Mouse (Mus musculus): ENCODE data around the gene Trpc4ap. TPM values are rescaled to one million over a fixed set of nuclear protein-coding genes. Genes with fewer than 3 reads are reported as not detected.
A peak's percentile ranks its signal among the peaks of the same experiment; 100 is the strongest.

Gene Trpc4ap
- polyA plus RNA-seq, 1 experiment from 2014 or later, result 102 TPM

DNA sequence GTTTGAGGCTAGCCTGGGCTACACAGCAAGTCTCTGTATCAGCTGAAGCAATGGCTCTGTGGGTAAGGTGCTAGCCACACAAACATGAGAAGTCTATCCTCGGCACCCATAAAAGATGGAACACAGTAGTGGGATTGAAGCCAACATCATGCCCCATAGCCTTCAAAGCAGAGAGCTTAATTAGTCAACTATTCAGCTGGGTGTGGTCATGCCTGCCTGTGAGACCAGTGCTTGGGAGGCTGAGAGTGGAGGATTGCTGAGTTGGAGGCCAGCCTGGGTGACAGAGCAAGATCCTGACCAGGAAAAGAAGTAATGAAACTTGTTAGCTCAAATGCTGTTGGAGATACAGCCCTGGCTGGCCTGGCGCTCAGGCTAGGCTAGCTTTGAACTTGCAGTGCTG, 101.3 kb downstream of the Trpc4ap start:
- no peak for ATAC-seq (replicated peaks; ENCODE audit: low FRiP score, low read depth)
- H3K4me2 ChIP-seq (ENCODE audit: low read length), result peak overlapping the region; percentile 55; the same call in 1 of the 2 replicates

DNA sequence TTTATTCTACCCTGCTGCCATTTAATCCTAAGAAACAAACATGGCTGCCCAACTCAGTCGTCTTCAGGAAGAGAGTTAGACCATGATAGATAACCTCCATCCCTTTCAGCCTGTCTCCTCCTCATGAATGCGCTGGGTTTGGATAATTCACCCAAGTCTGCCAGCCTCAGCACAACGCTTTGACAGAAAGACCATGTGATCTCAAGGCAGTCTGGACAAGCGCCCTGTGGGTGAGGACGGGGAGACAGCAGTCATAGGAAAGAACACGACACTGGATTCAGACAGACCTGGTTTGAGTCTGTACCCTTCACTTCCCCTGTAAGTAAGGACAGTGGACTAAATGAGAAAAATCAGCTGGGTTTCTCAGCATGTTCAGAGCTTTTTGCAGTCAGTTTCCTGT, 102.7 kb downstream of the Trpc4ap start:
- no peaks in the 10 kb centered on the region for H3K36me3 ChIP-seq (ENCODE audit: insufficient read depth, low read length)
- 72% methylated on average over 6 of the region's 6 CpGs for WGBS
- ATAC-seq (replicated peaks; ENCODE audit: low FRiP score, low read depth), result no peak

More for the DNA sequence above, 101.3 kb downstream of the Trpc4ap start:
- H3K4me1 ChIP-seq (replicated peaks; ENCODE audit: insufficient read depth, low read length), result peaks cover 4% of the 10 kb centered on the region; the same call in 1 of the 2 replicates
- DNase-seq (ENCODE audit: low spot score), result no peak
- whole genome bisulfite sequencing, result 86% methylated on average over 2 of the region's 2 CpGs
- H3K27ac ChIP-seq, result 0 out of 2 replicates have a peak overlapping the region, but pooled peaks have one; percentile 89
- H3K36me3 ChIP-seq (ENCODE audit: insufficient read depth, low read length), result no peaks in the 10 kb centered on the region
- no peak overlapping the region for H3K9ac ChIP-seq (ENCODE audit: low read depth, low read length)
- TF ChIP-seq CTCF (IDR thresholded peaks at IDR 0.05; ENCODE audit: low read depth), result no peak
- no peaks in the 10 kb centered on the region for H3K9me3 ChIP-seq (replicated peaks; ENCODE audit: low read length)
- H3K27me3 ChIP-seq (ENCODE audit: insufficient read depth, low read length), result no peaks in the 10 kb centered on the region
- no peak overlapping the region for H3K4me3 ChIP-seq (replicated peaks; ENCODE audit: low read depth, low read length)

DNA sequence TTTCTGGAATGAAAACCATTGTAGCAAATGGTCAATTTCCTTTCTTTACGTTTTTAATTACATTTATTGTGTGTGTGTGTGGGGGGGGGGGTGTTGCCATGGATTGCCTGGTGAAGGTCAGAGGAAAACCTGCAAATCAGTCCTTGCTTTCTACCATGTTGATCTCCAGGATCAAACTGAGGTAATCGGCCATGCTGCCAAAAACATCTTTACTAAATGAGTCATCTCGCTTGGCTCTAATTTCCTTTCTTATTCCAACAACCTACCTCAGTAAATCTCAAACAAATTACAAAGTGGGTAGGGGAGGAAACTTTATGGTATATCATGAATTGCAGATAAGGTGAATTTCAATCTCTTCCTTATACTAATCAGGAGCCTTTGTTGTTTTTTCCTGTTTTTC, 104.0 kb downstream of the Trpc4ap start:
- Histone ChIP-seq H3K36me3 (ENCODE audit: insufficient read depth, low read length) (no peaks in the 10 kb centered on the region), H3K9me3 (replicated peaks; ENCODE audit: low read length) (no peaks in the 10 kb centered on the region), H3K4me3 (replicated peaks; ENCODE audit: low read depth, low read length) (no peak overlapping the region), H3K4me2 (ENCODE audit: low read length) (no peak overlapping the region), H3K27me3 (ENCODE audit: insufficient read depth, low read length) (no peaks in the 10 kb centered on the region), H3K4me1 (replicated peaks; ENCODE audit: insufficient read depth, low read length) (peaks cover 4% of the 10 kb centered on the region; the same call in 1 of the 2 replicates), H3K27ac (no peak overlapping the region), H3K9ac (ENCODE audit: low read depth, low read length) (no peak overlapping the region)
- no peak for DNase-seq (ENCODE audit: low spot score)
- TF ChIP-seq CTCF (IDR thresholded peaks at IDR 0.05; ENCODE audit: low read depth), result no peak
- WGBS, result 69% methylated on average over 3 of the region's 3 CpGs
- no peak for ATAC-seq (replicated peaks; ENCODE audit: low FRiP score, low read depth)

More for the DNA sequence above, 102.7 kb downstream of the Trpc4ap start:
- Histone ChIP-seq H3K4me3 (replicated peaks; ENCODE audit: low read depth, low read length) (no peak overlapping the region), H3K9me3 (replicated peaks; ENCODE audit: low read length) (no peaks in the 10 kb centered on the region), H3K9ac (ENCODE audit: low read depth, low read length) (no peak overlapping the region), H3K4me1 (replicated peaks; ENCODE audit: insufficient read depth, low read length) (peaks cover 4% of the 10 kb centered on the region; the same call in 1 of the 2 replicates), H3K4me2 (ENCODE audit: low read length) (no peak overlapping the region), H3K27ac (no peak overlapping the region), H3K27me3 (ENCODE audit: insufficient read depth, low read length) (no peaks in the 10 kb centered on the region)
- no peak for DNase-seq (ENCODE audit: low spot score)
- no peak for TF ChIP-seq CTCF (IDR thresholded peaks at IDR 0.05; ENCODE audit: low read depth)

DNA sequence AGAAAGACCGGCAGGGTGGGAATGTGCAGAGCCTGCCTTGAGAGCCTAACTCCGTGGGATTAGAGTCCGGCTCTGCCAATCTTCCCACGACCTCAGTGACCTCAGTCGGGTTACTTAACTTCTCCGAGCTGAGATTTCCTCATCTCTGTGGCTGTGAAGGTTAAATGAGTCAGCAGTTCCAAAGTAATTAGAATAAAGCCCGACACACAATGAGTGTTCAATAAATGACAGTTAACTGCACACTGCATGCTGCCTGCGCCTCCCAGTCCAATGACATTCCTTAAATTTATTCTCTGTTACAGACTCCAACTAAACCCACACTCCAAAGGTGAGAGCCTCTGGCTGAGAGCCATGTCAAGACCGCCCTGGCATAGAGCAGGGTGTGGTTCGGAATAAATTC, 106.7 kb downstream of the Trpc4ap start:
- Histone ChIP-seq H3K27ac (peak overlapping the region; percentile 50; the same call in 1 of the 2 replicates), H3K36me3 (ENCODE audit: insufficient read depth, low read length) (no peaks in the 10 kb centered on the region), H3K9ac (ENCODE audit: low read depth, low read length) (no peak overlapping the region), H3K4me1 (replicated peaks; ENCODE audit: insufficient read depth, low read length) (no peaks in the 10 kb centered on the region), H3K4me2 (ENCODE audit: low read length) (no peak overlapping the region), H3K4me3 (replicated peaks; ENCODE audit: low read depth, low read length) (no peak overlapping the region), H3K9me3 (replicated peaks; ENCODE audit: low read length) (no peaks in the 10 kb centered on the region), H3K27me3 (ENCODE audit: insufficient read depth, low read length) (no peaks in the 10 kb centered on the region)
- DNase-seq (ENCODE audit: low spot score), result peak; percentile 8
- TF ChIP-seq CTCF (IDR thresholded peaks at IDR 0.05; ENCODE audit: low read depth), result no peak
- 60% methylated on average over 10 of the region's 10 CpGs for WGBS
- peak; percentile 37; the same call in 1 of the 2 replicates for ATAC-seq (replicated peaks; ENCODE audit: low FRiP score, low read depth)

DNA sequence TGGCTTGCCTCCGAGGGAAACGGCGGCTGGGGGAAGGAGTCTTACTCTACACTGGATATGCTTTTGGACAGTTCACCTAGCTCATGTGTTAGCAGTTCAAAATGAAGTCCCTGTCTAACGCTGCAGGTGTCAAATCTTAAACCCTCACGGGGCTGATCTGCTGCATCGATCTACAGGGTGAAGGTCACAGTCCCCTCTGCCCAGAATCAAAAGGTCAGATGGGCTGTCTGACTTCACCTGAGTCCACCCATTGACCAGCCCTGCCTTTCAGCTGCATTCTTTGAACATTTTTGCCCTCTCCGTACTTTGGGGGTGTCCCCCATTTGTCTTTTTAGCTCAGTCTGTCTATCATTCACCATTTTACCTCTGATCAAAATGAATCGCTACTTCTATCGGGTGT, 107.1 kb downstream of the Trpc4ap start:
- Histone ChIP-seq H3K27ac (peak overlapping the region; percentile 50; the same call in 1 of the 2 replicates), H3K27me3 (ENCODE audit: insufficient read depth, low read length) (no peaks in the 10 kb centered on the region), H3K4me2 (ENCODE audit: low read length) (no peak overlapping the region), H3K4me1 (replicated peaks; ENCODE audit: insufficient read depth, low read length) (no peaks in the 10 kb centered on the region), H3K4me3 (replicated peaks; ENCODE audit: low read depth, low read length) (no peak overlapping the region), H3K36me3 (ENCODE audit: insufficient read depth, low read length) (no peaks in the 10 kb centered on the region), H3K9ac (ENCODE audit: low read depth, low read length) (no peak overlapping the region), H3K9me3 (replicated peaks; ENCODE audit: low read length) (no peaks in the 10 kb centered on the region)
- ATAC-seq (replicated peaks; ENCODE audit: low FRiP score, low read depth), result no peak
- no peak for DNase-seq (ENCODE audit: low spot score)
- 83% methylated on average over 9 of the region's 9 CpGs for WGBS
- no peak for TF ChIP-seq CTCF (IDR thresholded peaks at IDR 0.05; ENCODE audit: low read depth)

MicroRNAs encoded within 50 kb of the gene (microRNA counts, 519-probe panel; counts per million panel counts)
- 330 counts per million, percentile 68 among the panel's probes with 10 or more counts for microRNA mmu-miR-499

Small RNA genes within 50 kb of the gene (microRNA-seq; reads per million reads assigned to microRNA genes)
- gene Mir499, result 2.2 reads per million, percentile 2 among the genes with 10 or more reads in this experiment

Other genes starting within 250 kb of the Trpc4ap start
- gene Ncoa6, start 218.5 kb downstream of the Trpc4ap start, polyA plus RNA-seq (2015; fragmentation: Nextera tagmentation; extraction: Ambion mirVana), result 19.0 and 19.6 TPM in 2 replicates
- gene Acss2, start 174.4 kb downstream of the Trpc4ap start, polyA plus RNA-seq (2015; fragmentation: Nextera tagmentation; extraction: Ambion mirVana), result 20.8 and 22.9 TPM in 2 replicates
- 2.0 TPM in 2 replicates for gene Ggt7, start 174.1 kb downstream of the Trpc4ap start, polyA plus RNA-seq (2015; fragmentation: Nextera tagmentation; extraction: Ambion mirVana)
- gene Gss, start 99.6 kb downstream of the Trpc4ap start, polyA plus RNA-seq (2015; fragmentation: Nextera tagmentation; extraction: Ambion mirVana), result 114 and 129 TPM in 2 replicates
- gene Myh7b, start 81.2 kb downstream of the Trpc4ap start, polyA plus RNA-seq (2015; fragmentation: Nextera tagmentation; extraction: Ambion mirVana), result 0.37 and 0.47 TPM in 2 replicates
- 36.4 and 38.1 TPM in 2 replicates for gene Edem2, start 37.1 kb upstream of the Trpc4ap start, polyA plus RNA-seq (2015; fragmentation: Nextera tagmentation; extraction: Ambion mirVana)
- gene Gm17581, start 43.5 kb upstream of the Trpc4ap start, polyA plus RNA-seq (2015; fragmentation: Nextera tagmentation; extraction: Ambion mirVana), result not detected in 2 replicates
- 6.9 and 7.6 TPM in 2 replicates for gene Procr, start 58.7 kb upstream of the Trpc4ap start, polyA plus RNA-seq (2015; fragmentation: Nextera tagmentation; extraction: Ambion mirVana)
- 0.03 and 0.08 TPM in 2 replicates for gene Mmp24, start 83.0 kb upstream of the Trpc4ap start, polyA plus RNA-seq (2015; fragmentation: Nextera tagmentation; extraction: Ambion mirVana)
- gene BC029722, start 127.0 kb upstream of the Trpc4ap start, polyA plus RNA-seq (2015; fragmentation: Nextera tagmentation; extraction: Ambion mirVana), result 28.4 and 29.5 TPM in 2 replicates
- gene Eif6, start 134.5 kb upstream of the Trpc4ap start, polyA plus RNA-seq (2015; fragmentation: Nextera tagmentation; extraction: Ambion mirVana), result 207 and 220 TPM in 2 replicates
- gene Fam83c, start 142.5 kb upstream of the Trpc4ap start, polyA plus RNA-seq (2015; fragmentation: Nextera tagmentation; extraction: Ambion mirVana), result 0.07 and 0.10 TPM in 2 replicates
- gene Uqcc1, start 237.9 kb upstream of the Trpc4ap start, polyA plus RNA-seq (2015; fragmentation: Nextera tagmentation; extraction: Ambion mirVana), result 72.9 and 83.2 TPM in 2 replicates
- gene Gm15557, start 248.3 kb upstream of the Trpc4ap start, polyA plus RNA-seq (2015; fragmentation: Nextera tagmentation; extraction: Ambion mirVana), result not detected in 2 replicates

Data from kidney, postnatal 0 days (tissue).